Mouse (Mus musculus) hindbrain, embryonic 13.5 days (tissue): ENCODE results near the gene Abcc4. TPM values are rescaled to one million over a fixed set of nuclear protein-coding genes. Genes with fewer than 3 reads are reported as not detected.
A peak's percentile ranks its signal among the peaks of the same experiment; 100 is the strongest.

Experiments used
- ATAC-seq: fragments of 200-750 bp; cut with Nextera tagmentation; 2 replicates; pipeline ENCODE4 v1.8.0; 2017; ENCODE audit warnings: moderate TSS enrichment; ENCODE audit not compliant: low FRiP score
- H3K27ac ChIP-seq: fragments of 300-500 bp; sonication (generic); 2 replicates; pipeline ENCODE4 v1.5.1; 2015; ENCODE audit warnings: inconsistent platforms, mild to moderate bottlenecking, moderate library complexity
- H3K27me3 ChIP-seq: fragments of 300-500 bp; sonication (generic); 2 replicates; pipeline ENCODE4 v1.6.1; 2015; ENCODE audit warnings: mild to moderate bottlenecking, inconsistent platforms
- H3K36me3 ChIP-seq: fragments of 300-500 bp; sonication (generic); 2 replicates; pipeline ENCODE4 v1.6.1; 2015; ENCODE audit warnings: mild to moderate bottlenecking, inconsistent platforms
- H3K4me1 ChIP-seq: fragments of 300-500 bp; sonication (generic); replicated peaks from 2 replicates; pipeline ENCODE4 v1.6.1; 2015; ENCODE audit warnings: inconsistent platforms
- H3K4me2 ChIP-seq: fragments of 300-500 bp; sonication (generic); 2 replicates; pipeline ENCODE4 v1.6.1; 2015; ENCODE audit warnings: inconsistent platforms, mild to moderate bottlenecking, moderate library complexity
- H3K4me3 ChIP-seq: fragments of 300-500 bp; sonication (generic); 2 replicates; pipeline ENCODE4 v1.5.1; 2015; ENCODE audit warnings: mild to moderate bottlenecking, inconsistent platforms
- H3K9ac ChIP-seq: fragments of 300-500 bp; sonication (generic); 2 replicates; pipeline ENCODE4 v1.6.1; 2015; ENCODE audit warnings: mild to moderate bottlenecking, inconsistent platforms
- H3K9me3 ChIP-seq: fragments of 300-500 bp; sonication (generic); 2 replicates; pipeline ENCODE4 v1.6.1; 2016; ENCODE audit warnings: inconsistent platforms
- WGBS: fragments of 180-500 bp; shearing (Covaris S2); methylation state at CpG from one replicate; pipeline ENCODE4 v1.1.7; 2015; 5-methylcytosine and 5-hydroxymethylcytosine counted together
- polyA plus RNA-seq: library from polyadenylated mRNA; unstranded; fragments of >200 nt; fragmentation: Nextera tagmentation; extraction: Ambion mirVana; gene quantifications from 2 replicates; pipeline ENCODE4 v1.2.1, GENCODE M21; 2015

Abcc4 gene
- polyA plus RNA-seq = 1.9 and 2.0 TPM in 2 replicates

- H3K27ac ChIP-seq = 0 out of 2 replicates have a peak within 1 kb of the TSS, but pooled peaks have one; percentile 2
- whole genome bisulfite sequencing = under 1% methylated on average over 106 of the region's 106 CpGs
- peak within 1 kb of the TSS; percentile 69 for H3K4me3 ChIP-seq
- H3K9ac ChIP-seq = peak within 1 kb of the TSS; percentile 78
- peak; percentile 76 for ATAC-seq
- peaks cover 44% of the 10 kb centered on the region for H3K27me3 ChIP-seq
- H3K9me3 ChIP-seq = no peaks in the 10 kb centered on the region
- peaks cover 20% of the 10 kb centered on the region for H3K4me1 ChIP-seq
- H3K36me3 ChIP-seq = no peaks in the 10 kb centered on the region
- peak within 1 kb of the TSS; percentile 93 for H3K4me2 ChIP-seq
Measured at GRCm38 (mm10) chr14:118705808-118706731, at the start of gene Abcc4. Gene Abcc4 (minus strand): TSS chr14:118706219.

- Histone ChIP-seq H3K4me2 (no peak overlapping the region), H3K4me1 (no peaks in the 10 kb centered on the region), H3K4me3 (no peak overlapping the region), H3K9me3 (no peaks in the 10 kb centered on the region), H3K27me3 (0 out of 2 replicates have a peak, but pooled peaks cover 3% of the 10 kb centered on the region), H3K36me3 (no peaks in the 10 kb centered on the region), H3K9ac (no peak overlapping the region), H3K27ac (no peak overlapping the region)
- ATAC-seq = no peak
- WGBS = 64% methylated on average over 8 of the region's 8 CpGs
Measured at GRCm38 (mm10) chr14:118751193-118751753, 45.3 kb upstream of the Abcc4 start.

- Histone ChIP-seq H3K27ac (no peak overlapping the region), H3K4me2 (no peak overlapping the region), H3K36me3 (no peaks in the 10 kb centered on the region), H3K27me3 (0 out of 2 replicates have a peak, but pooled peaks cover 3% of the 10 kb centered on the region), H3K4me1 (no peaks in the 10 kb centered on the region), H3K9ac (no peak overlapping the region), H3K9me3 (no peaks in the 10 kb centered on the region), H3K4me3 (no peak overlapping the region)
- ATAC-seq = no peak
- WGBS = 83% methylated on average over 6 of the region's 6 CpGs
Measured at GRCm38 (mm10) chr14:118750505-118751192, 44.6 kb upstream of the Abcc4 start.

- H3K36me3 ChIP-seq = no peaks in the 10 kb centered on the region
- no peak for ATAC-seq
- no peak overlapping the region for H3K4me3 ChIP-seq
- H3K9me3 ChIP-seq = no peaks in the 10 kb centered on the region
- H3K9ac ChIP-seq = no peak overlapping the region
- no peak overlapping the region for H3K27ac ChIP-seq
- no peak overlapping the region for H3K4me2 ChIP-seq
- 28% methylated on average over 4 of the region's 4 CpGs for WGBS
- H3K27me3 ChIP-seq = 0 out of 2 replicates have a peak, but pooled peaks cover 3% of the 10 kb centered on the region
- no peaks in the 10 kb centered on the region for H3K4me1 ChIP-seq
Measured at GRCm38 (mm10) chr14:118749715-118750114, 43.7 kb upstream of the Abcc4 start.

GRCm38 (mm10) chr14:118749068-118749467, 43.0 kb upstream of the Abcc4 start:
- no peak overlapping the region for H3K27ac ChIP-seq
- no peak for ATAC-seq
- 91% methylated on average over 2 of the region's 2 CpGs for WGBS

GRCm38 (mm10) chr14:118742862-118743261, 36.8 kb upstream of the Abcc4 start:
- no peaks in the 10 kb centered on the region for H3K36me3 ChIP-seq
- H3K4me3 ChIP-seq = no peak overlapping the region
- ATAC-seq = no peak
- no peaks in the 10 kb centered on the region for H3K27me3 ChIP-seq
- H3K9ac ChIP-seq = no peak overlapping the region
- H3K9me3 ChIP-seq = peaks cover 7% of the 10 kb centered on the region
- WGBS = 82% methylated on average over 5 of the region's 5 CpGs
- H3K4me2 ChIP-seq = no peak overlapping the region
- H3K27ac ChIP-seq = no peak overlapping the region
- H3K4me1 ChIP-seq = no peaks in the 10 kb centered on the region

More at GRCm38 (mm10) chr14:118749068-118749467, 43.0 kb upstream of the Abcc4 start:
- Histone ChIP-seq H3K4me3 (no peak overlapping the region), H3K36me3 (no peaks in the 10 kb centered on the region), H3K4me2 (no peak overlapping the region), H3K9ac (no peak overlapping the region), H3K27me3 (0 out of 2 replicates have a peak, but pooled peaks cover 3% of the 10 kb centered on the region), H3K4me1 (no peaks in the 10 kb centered on the region), H3K9me3 (no peaks in the 10 kb centered on the region)

- no peak for ATAC-seq
- H3K4me3 ChIP-seq = no peak overlapping the region
- H3K9ac ChIP-seq = no peak overlapping the region
- H3K27me3 ChIP-seq = no peaks in the 10 kb centered on the region
- no peaks in the 10 kb centered on the region for H3K36me3 ChIP-seq
- H3K27ac ChIP-seq = no peak overlapping the region
- no peak overlapping the region for H3K4me2 ChIP-seq
- peaks cover 7% of the 10 kb centered on the region for H3K9me3 ChIP-seq
- peaks cover 7% of the 10 kb centered on the region for H3K4me1 ChIP-seq
Measured at GRCm38 (mm10) chr14:118741780-118742179, 35.8 kb upstream of the Abcc4 start.

GRCm38 (mm10) chr14:118737251-118737888, 31.4 kb upstream of the Abcc4 start:
- no peak for ATAC-seq
- WGBS = 8% methylated on average over 12 of the region's 12 CpGs
- Histone ChIP-seq H3K4me3 (no peak overlapping the region), H3K9me3 (peaks cover 7% of the 10 kb centered on the region), H3K36me3 (no peaks in the 10 kb centered on the region), H3K27me3 (no peaks in the 10 kb centered on the region), H3K4me1 (peaks cover 13% of the 10 kb centered on the region), H3K27ac (no peak overlapping the region), H3K4me2 (no peak overlapping the region), H3K9ac (no peak overlapping the region)

- peak overlapping the region; percentile 61; the same call in 1 of the 2 replicates for H3K27ac ChIP-seq
- WGBS = 9% methylated on average over 2 of the region's 2 CpGs
- no peak overlapping the region for H3K4me2 ChIP-seq
- no peaks in the 10 kb centered on the region for H3K36me3 ChIP-seq
- no peak overlapping the region for H3K9ac ChIP-seq
- H3K4me3 ChIP-seq = no peak overlapping the region
- peak; percentile 94 for ATAC-seq
- H3K9me3 ChIP-seq = peaks cover 5% of the 10 kb centered on the region
- peaks cover 13% of the 10 kb centered on the region for H3K4me1 ChIP-seq
- no peaks in the 10 kb centered on the region for H3K27me3 ChIP-seq
Measured at GRCm38 (mm10) chr14:118735114-118735513, 29.1 kb upstream of the Abcc4 start.

GRCm38 (mm10) chr14:118733146-118733545, 27.1 kb upstream of the Abcc4 start:
- no peak for ATAC-seq

GRCm38 (mm10) chr14:118730631-118731030, 24.6 kb upstream of the Abcc4 start:
- H3K9me3 ChIP-seq = no peaks in the 10 kb centered on the region
- no peak overlapping the region for H3K4me3 ChIP-seq
- no peaks in the 10 kb centered on the region for H3K27me3 ChIP-seq
- WGBS = 89% methylated on average over 5 of the region's 5 CpGs
- no peak overlapping the region for H3K4me2 ChIP-seq
- H3K9ac ChIP-seq = no peak overlapping the region
- H3K36me3 ChIP-seq = no peaks in the 10 kb centered on the region
- peaks cover 6% of the 10 kb centered on the region; the same call in 1 of the 2 replicates for H3K4me1 ChIP-seq
- ATAC-seq = no peak
- H3K27ac ChIP-seq = no peak overlapping the region

More at GRCm38 (mm10) chr14:118733146-118733545, 27.1 kb upstream of the Abcc4 start:
- no peak overlapping the region for H3K4me3 ChIP-seq
- no peaks in the 10 kb centered on the region for H3K27me3 ChIP-seq
- H3K9me3 ChIP-seq = no peaks in the 10 kb centered on the region
- WGBS = 90% methylated on average over 5 of the region's 5 CpGs
- no peaks in the 10 kb centered on the region for H3K36me3 ChIP-seq
- no peak overlapping the region for H3K9ac ChIP-seq
- peaks cover 13% of the 10 kb centered on the region for H3K4me1 ChIP-seq
- H3K4me2 ChIP-seq = no peak overlapping the region
- H3K27ac ChIP-seq = no peak overlapping the region
